Mouse (Mus musculus) heart, postnatal 0 days (tissue): ENCODE results near the gene Prkca.

Experiments
- CTCF ChIP-seq: IDR thresholded peaks from 2 replicates; pipeline ENCODE4 v1.5.1; 2016; ENCODE audit warnings: antibody characterized with exemption, control low read depth, low read depth
- EP300 ChIP-seq: IDR thresholded peaks from 2 replicates; pipeline ENCODE4 v1.6.1; 2016; ENCODE audit warnings: antibody characterized with exemption, low read depth

DNA sequence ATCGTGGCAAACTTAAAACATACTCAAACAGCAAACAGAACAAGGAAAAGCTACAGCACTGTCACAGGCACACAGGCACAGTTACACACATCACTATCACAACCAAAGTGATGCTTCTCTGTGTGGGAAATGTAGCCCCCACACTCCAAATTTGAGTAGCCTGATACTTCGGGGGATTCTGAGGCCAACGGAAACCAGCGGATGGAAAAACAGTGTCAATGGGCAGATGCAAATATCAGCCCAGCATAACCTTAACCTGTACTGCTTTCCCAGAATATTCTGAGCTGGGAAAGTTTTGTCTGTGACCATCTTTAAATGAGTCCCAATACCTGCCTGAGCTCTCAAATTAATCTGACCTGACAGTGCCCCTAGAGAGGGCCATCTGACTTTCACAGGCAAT, 250.5 kb downstream of the Prkca start:
- TF ChIP-seq CTCF (no peak), EP300 (no peak)
